Mouse (Mus musculus) brain, embryonic 14.5 days (tissue): ENCODE measurements around the gene Cemip2.

Experiments used
- CTCF ChIP-seq: fragments of 200-500 bp; IDR thresholded peaks from 2 replicates; pipeline ENCODE4 v1.5.1; 2012; ENCODE audit warnings: inconsistent platforms, mild to moderate bottlenecking, moderate library complexity, borderline replicate concordance; ENCODE audit not compliant: insufficient read depth, insufficient read length; ENCODE audit errors: extremely low read depth
- POLR2A ChIP-seq: fragments of 200-500 bp; IDR thresholded peaks from 2 replicates; pipeline ENCODE4 v1.6.1; 2012; ENCODE audit warnings: mild to moderate bottlenecking, inconsistent platforms, borderline replicate concordance; ENCODE audit not compliant: poor library complexity, insufficient read depth, insufficient read length, severe bottlenecking; ENCODE audit errors: extremely low read depth

- TF ChIP-seq CTCF (no peak), POLR2A (no peak)
Measured at GRCm38 (mm10) chr19:21799410-21800373, 21.6 kb downstream of the Cemip2 start.
